Mouse (Mus musculus) forebrain, embryonic 12.5 days (tissue): ENCODE results near the gene H2al2a. TPM values are rescaled to one million over a fixed set of nuclear protein-coding genes. Genes with fewer than 3 reads are reported as not detected.
"Not testable (repeated sequence)": the region's sequence is repeated elsewhere in the genome, so short reads cannot be mapped to it uniquely, and the experiment has no call there.

ENCODE experiments used
- ATAC-seq: fragments of 200-750 bp; cut with Nextera tagmentation; 2 replicates; pipeline ENCODE4 v1.8.0; 2017; ENCODE audit warnings: moderate TSS enrichment; ENCODE audit not compliant: low FRiP score
- H3K27ac ChIP-seq: fragments of 300-500 bp; sonication (generic); 2 replicates; pipeline ENCODE4 v1.5.1; 2016; ENCODE audit warnings: mild to moderate bottlenecking
- H3K27me3 ChIP-seq: fragments of 300-500 bp; sonication (generic); 2 replicates; pipeline ENCODE4 v1.6.1; 2016; ENCODE audit warnings: mild to moderate bottlenecking
- H3K36me3 ChIP-seq: fragments of 300-500 bp; sonication (generic); replicated peaks from 2 replicates; pipeline ENCODE4 v1.6.1; 2016; ENCODE audit warnings: mild to moderate bottlenecking
- H3K4me1 ChIP-seq: fragments of 300-500 bp; sonication (generic); 2 replicates; pipeline ENCODE4 v1.6.1; 2016
- H3K4me2 ChIP-seq: fragments of 300-500 bp; sonication (generic); 2 replicates; pipeline ENCODE4 v1.6.1; 2016; ENCODE audit warnings: mild to moderate bottlenecking, moderate library complexity
- H3K4me3 ChIP-seq: fragments of 300-500 bp; sonication (generic); replicated peaks from 2 replicates; pipeline ENCODE4 v1.5.1; 2016; ENCODE audit warnings: mild to moderate bottlenecking
- H3K9ac ChIP-seq: fragments of 300-500 bp; sonication (generic); 2 replicates; pipeline ENCODE4 v1.6.1; 2016; ENCODE audit warnings: mild to moderate bottlenecking
- H3K9me3 ChIP-seq: fragments of 300-500 bp; sonication (generic); 2 replicates; pipeline ENCODE4 v1.6.1; 2016
- WGBS: fragments of 180-500 bp; shearing (Covaris S2); methylation state at CpG from one replicate; pipeline ENCODE4 v1.1.7; 2016; 5-methylcytosine and 5-hydroxymethylcytosine counted together
- polyA plus RNA-seq: library from polyadenylated mRNA; unstranded; fragments of >200 nt; fragmentation: Nextera tagmentation; extraction: Ambion mirVana; gene quantifications from 2 replicates; pipeline ENCODE4 v1.2.1, GENCODE M21; 2016

Gene H2al2a
- polyA plus RNA-seq, 1 experiment from 2014 or later = not detected

DNA sequence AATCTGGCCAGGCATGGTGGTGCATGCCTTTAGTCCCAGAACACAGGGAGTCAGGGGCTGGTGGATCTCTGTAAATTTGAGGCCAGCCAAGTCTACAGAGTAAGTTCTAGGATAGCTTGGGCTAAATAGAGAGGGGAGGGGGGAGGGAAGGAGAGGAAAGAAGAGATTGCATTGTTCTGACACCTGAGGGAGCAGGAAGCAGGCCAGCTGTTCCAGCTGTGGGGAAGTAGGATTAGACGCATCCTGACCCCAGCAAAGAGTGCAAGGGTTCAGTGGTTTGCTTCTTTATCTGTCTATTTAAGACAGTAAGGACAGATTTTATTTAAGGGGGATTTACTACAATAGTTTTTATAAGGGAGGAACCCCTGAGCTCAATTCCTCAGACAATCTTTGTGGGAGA is 26.1 kb downstream of the H2al2a start:
- H3K27ac ChIP-seq = no peak overlapping the region
- no peaks in the 10 kb centered on the region for H3K27me3 ChIP-seq
- H3K4me2 ChIP-seq = no peak overlapping the region
- WGBS = 37% methylated on average over 1 of the region's 1 CpGs
- no peak overlapping the region for H3K9ac ChIP-seq
- H3K9me3 ChIP-seq = no peaks in the 10 kb centered on the region
- no peak for ATAC-seq
- H3K36me3 ChIP-seq = no peaks in the 10 kb centered on the region
- peaks cover 12% of the 10 kb centered on the region for H3K4me1 ChIP-seq
- H3K4me3 ChIP-seq = no peak overlapping the region

DNA sequence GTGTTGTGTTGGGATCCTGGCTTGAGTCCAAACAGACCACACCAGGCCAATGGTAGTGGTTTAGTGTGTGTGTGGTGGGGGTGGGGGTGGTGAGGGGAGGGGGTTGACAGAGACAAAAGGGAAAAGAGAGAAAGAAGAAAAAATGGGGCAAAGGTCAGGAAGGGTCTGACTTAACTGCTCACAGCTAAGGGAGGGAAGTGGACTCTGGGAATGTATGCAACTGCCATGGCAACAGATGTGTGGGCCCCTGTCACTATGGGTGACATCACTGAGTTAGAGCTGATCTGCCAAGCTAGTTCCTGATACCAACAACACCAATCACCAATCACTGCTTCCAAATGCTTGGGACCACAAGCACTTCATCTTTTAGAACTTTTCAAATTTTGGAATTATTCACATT is 26.6 kb downstream of the H2al2a start:
- no peak overlapping the region for H3K27ac ChIP-seq
- ATAC-seq = 0 out of 2 replicates have a peak, but pooled peaks have one; percentile 39

GRCm38 (mm10) chr2:17968571-17968970 is 28.2 kb downstream of the H2al2a start:
- no peak for ATAC-seq
- Histone ChIP-seq H3K4me2 (no peak overlapping the region), H3K36me3 (no peaks in the 10 kb centered on the region), H3K9ac (no peak overlapping the region), H3K27ac (no peak overlapping the region), H3K4me3 (no peak overlapping the region), H3K4me1 (peaks cover 9% of the 10 kb centered on the region), H3K27me3 (no peaks in the 10 kb centered on the region), H3K9me3 (no peaks in the 10 kb centered on the region)
- WGBS = 92% methylated on average over 2 of the region's 2 CpGs

More for the DNA sequence above, 26.6 kb downstream of the H2al2a start:
- no peak overlapping the region for H3K4me3 ChIP-seq
- no peaks in the 10 kb centered on the region for H3K36me3 ChIP-seq
- peaks cover 12% of the 10 kb centered on the region for H3K4me1 ChIP-seq
- H3K27me3 ChIP-seq = no peaks in the 10 kb centered on the region
- H3K9ac ChIP-seq = no peak overlapping the region
- H3K4me2 ChIP-seq = no peak overlapping the region
- no peaks in the 10 kb centered on the region for H3K9me3 ChIP-seq

DNA sequence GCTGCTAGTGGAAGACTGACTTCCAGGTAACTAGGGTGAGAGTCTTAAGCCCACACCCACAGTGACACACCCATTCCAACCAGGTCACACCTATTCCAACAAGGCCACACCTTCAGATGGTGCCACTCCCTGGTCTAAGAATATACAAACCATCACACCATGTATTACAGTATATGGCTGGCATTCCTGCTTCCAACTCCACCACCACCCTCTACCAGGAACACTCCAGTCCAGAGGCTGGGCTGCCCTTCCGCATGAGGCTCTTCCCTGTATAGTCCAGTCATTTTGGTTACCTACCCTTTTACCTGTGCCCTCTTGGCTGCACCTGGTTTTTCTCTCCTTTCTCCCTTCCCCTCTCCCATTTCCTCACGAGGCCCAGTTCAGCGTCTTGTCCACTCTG is 28.7 kb downstream of the H2al2a start:
- not testable (repeated sequence) for H3K4me1 ChIP-seq, H3K27me3 ChIP-seq, H3K9ac ChIP-seq, H3K27ac ChIP-seq, H3K4me3 ChIP-seq, ATAC-seq, H3K4me2 ChIP-seq, H3K9me3 ChIP-seq, H3K36me3 ChIP-seq
- 90% methylated on average over 3 of the region's 3 CpGs for WGBS

DNA sequence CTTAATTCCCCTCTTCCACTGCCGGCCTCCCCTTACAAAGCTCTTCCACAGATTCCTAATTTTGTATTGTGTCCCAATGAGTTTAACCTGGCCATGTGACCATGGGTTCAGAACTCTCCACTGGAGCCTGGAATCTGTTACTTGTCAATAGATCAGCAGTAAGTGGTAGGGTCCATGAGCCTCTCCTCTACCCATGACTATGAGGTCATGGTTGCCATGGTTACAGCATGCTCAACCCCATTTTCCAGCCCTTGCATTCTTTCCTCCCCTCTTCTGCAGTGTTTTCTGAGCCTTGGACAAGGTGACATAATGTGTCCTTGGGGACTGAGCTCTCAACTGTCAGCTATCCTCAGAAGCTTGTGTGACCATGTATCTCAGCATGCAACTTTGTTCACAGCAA is 37.3 kb downstream of the H2al2a start:
- H3K9ac ChIP-seq = no peak overlapping the region
- no peak overlapping the region for H3K27ac ChIP-seq
- no peaks in the 10 kb centered on the region for H3K4me1 ChIP-seq
- H3K27me3 ChIP-seq = no peaks in the 10 kb centered on the region
- H3K4me3 ChIP-seq = no peak overlapping the region
- H3K9me3 ChIP-seq = no peaks in the 10 kb centered on the region
- 61% methylated on average over 1 of the region's 1 CpGs for WGBS
- no peak overlapping the region for H3K4me2 ChIP-seq
- no peaks in the 10 kb centered on the region for H3K36me3 ChIP-seq
- ATAC-seq = no peak

DNA sequence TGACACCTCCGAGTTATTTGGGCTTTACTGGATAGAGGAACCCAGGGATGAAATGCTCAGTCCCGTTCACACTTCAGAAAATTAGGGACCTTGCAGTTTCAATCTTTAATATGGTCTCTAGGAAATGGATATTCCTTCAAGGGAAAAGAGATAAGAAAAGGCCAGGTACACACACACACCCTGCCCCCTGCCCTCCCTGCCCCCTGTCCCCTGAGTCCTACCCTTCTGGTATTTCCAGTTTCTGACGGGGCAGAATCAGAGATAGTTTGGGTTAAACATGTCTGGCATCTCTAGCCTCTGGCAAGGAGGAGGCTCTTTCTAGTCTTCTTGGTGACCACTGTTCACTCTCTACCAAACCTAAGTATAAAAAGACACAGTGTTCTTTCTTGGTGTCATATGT is 49.9 kb downstream of the H2al2a start:
- 83% methylated on average over 3 of the region's 3 CpGs for WGBS

More for the DNA sequence above, 49.9 kb downstream of the H2al2a start:
- Histone ChIP-seq H3K4me3 (no peak overlapping the region), H3K9me3 (no peaks in the 10 kb centered on the region), H3K4me1 (no peaks in the 10 kb centered on the region), H3K27me3 (peaks cover 3% of the 10 kb centered on the region; the same call in 1 of the 2 replicates), H3K27ac (no peak overlapping the region), H3K4me2 (no peak overlapping the region), H3K9ac (no peak overlapping the region), H3K36me3 (no peaks in the 10 kb centered on the region)
- ATAC-seq = no peak

Other genes with a start within 250 kb of the H2al2a start
- 20.9 and 22.0 TPM in 2 replicates for gene A930004D18Rik, start 40.8 kb upstream of the H2al2a start, polyA plus RNA-seq
- gene Skida1, start 52.1 kb upstream of the H2al2a start, polyA plus RNA-seq = 26.3 and 26.4 TPM in 2 replicates
- gene Mllt10, start 58.3 kb upstream of the H2al2a start, polyA plus RNA-seq = 61.7 and 76.8 TPM in 2 replicates